Mouse (Mus musculus): ENCODE measurements around the gene Ncapg2. TPM values are rescaled to one million over a fixed set of nuclear protein-coding genes. Genes with fewer than 3 reads are reported as not detected.
A peak's percentile ranks its signal among the peaks of the same experiment; 100 is the strongest.

Ncapg2 gene
- polyA plus RNA-seq, 1 experiment from 2014 or later, result 35.8 TPM

DNA sequence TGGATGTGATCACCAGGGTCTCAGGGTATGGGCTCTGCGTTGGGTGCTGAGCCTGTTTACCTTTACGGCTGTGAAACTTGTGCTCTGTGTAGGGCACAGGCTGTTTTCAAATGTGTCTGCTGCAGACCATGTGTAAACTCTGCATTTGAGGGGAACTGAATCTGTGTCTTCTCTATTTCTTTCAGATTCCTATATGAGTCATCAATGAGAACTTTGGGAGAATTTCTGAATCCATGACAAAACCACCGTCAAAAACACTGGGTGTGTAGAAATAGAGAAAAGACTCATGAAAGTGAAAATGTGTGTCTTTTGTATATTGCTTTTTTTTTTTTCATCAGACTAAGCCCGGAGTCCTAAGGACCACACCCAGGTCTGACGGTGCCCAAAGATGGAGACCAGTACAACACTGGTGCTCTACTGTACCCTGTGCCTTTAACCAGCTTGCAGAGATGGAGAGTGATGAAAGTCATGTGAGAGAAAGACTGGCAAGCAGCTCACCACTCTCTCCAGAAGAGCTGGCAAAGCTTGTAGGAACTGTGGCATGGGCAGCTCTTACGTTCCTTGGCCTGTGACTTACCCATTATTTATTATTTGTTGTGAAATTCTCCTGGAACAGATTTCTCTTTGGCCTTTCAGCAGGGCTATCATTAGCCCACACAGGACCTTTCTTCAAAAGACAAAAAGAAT, 55.3 kb downstream of the Ncapg2 start:
- H3K36me3 ChIP-seq, result 0 out of 2 replicates have a peak, but pooled peaks cover 12% of the 10 kb centered on the region
- H3K27ac ChIP-seq, result no peak overlapping the region
- no peaks in the 10 kb centered on the region for H3K4me1 ChIP-seq
- no peak overlapping the region for H3K9ac ChIP-seq
- H3K9me3 ChIP-seq, result no peaks in the 10 kb centered on the region
- H3K4me2 ChIP-seq, result no peak overlapping the region
- ATAC-seq (ENCODE audit: insufficient read depth, low FRiP score, low read depth), result no peak
- WGBS, result 88% methylated on average over 6 of the region's 6 CpGs
- no peaks in the 10 kb centered on the region for H3K27me3 ChIP-seq (replicated peaks)
- H3K4me3 ChIP-seq (replicated peaks), result no peak overlapping the region

DNA sequence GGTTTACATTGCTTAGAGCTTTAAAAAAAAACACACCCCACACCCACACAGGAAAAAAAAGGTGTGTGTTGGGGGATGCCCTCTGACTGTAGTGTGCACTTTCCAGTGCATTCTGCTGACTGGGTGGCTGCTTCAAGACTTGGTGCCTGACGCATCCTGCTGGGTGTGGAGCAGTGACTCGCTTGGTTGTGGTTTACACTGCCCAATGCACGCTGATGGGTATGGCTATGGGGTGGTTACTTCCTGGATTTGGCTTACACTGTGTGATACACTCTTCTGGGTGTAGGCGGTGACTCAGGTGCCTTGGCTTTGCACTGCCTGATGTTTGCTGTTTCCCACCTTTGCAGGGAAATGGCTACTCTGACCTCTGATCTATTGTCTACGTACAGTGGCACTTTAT, 61.8 kb downstream of the Ncapg2 start:
- WGBS, result 88% methylated on average over 5 of the region's 5 CpGs
- peak; percentile 76 for ATAC-seq (ENCODE audit: insufficient read depth, low FRiP score, low read depth)
- Histone ChIP-seq H3K4me1 (no peaks in the 10 kb centered on the region), H3K36me3 (no peaks in the 10 kb centered on the region), H3K9me3 (no peaks in the 10 kb centered on the region), H3K4me2 (no peak overlapping the region), H3K27ac (no peak overlapping the region), H3K9ac (no peak overlapping the region), H3K27me3 (replicated peaks) (no peaks in the 10 kb centered on the region), H3K4me3 (replicated peaks) (no peak overlapping the region)

DNA sequence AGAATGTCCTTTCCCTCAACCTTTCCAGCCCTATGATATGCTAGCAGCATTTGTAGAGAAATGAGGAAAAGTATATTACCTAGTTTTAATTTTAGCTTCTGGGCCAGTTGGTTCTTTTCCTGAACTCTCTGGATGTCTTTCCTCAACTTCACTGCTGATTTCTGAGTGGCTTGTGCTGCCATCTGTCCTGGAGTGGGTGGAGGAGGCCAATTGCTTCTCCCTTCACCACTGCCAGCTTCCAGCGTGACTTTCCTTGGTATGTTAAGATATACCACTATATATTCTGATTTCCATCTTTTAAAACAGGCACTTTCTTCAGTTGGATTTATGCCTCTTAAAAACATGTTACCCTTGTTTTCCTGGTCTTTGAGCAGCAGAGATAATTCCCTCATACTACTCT, 63.1 kb downstream of the Ncapg2 start:
- no peak overlapping the region for H3K9ac ChIP-seq
- no peak overlapping the region for H3K4me2 ChIP-seq
- WGBS, result 83% methylated on average over 1 of the region's 1 CpGs
- H3K9me3 ChIP-seq, result no peaks in the 10 kb centered on the region
- H3K4me1 ChIP-seq, result no peaks in the 10 kb centered on the region
- no peak overlapping the region for H3K27ac ChIP-seq
- no peak overlapping the region for H3K4me3 ChIP-seq (replicated peaks)
- H3K36me3 ChIP-seq, result no peaks in the 10 kb centered on the region
- no peaks in the 10 kb centered on the region for H3K27me3 ChIP-seq (replicated peaks)
- ATAC-seq (ENCODE audit: insufficient read depth, low FRiP score, low read depth), result no peak

DNA sequence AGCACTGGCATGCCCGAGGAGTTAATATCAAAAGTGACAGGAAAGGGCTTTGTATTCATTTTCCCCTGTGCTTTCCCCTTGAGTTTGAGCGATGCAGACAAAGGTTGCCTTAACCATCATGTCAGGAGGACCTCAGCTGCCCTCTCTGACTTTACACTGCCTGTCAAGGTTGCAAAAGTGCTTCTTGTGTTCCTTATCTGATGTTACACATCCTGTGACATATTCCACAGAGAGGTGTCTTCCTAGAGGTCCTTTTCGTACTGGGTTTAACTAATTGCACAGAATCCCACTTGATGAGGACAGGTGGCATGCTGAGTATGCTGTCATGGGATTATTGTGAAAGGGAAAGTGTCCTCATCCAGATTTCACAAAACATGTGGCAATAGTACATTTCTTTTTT, 63.9 kb downstream of the Ncapg2 start:
- Histone ChIP-seq H3K27me3 (replicated peaks) (no peaks in the 10 kb centered on the region), H3K36me3 (no peaks in the 10 kb centered on the region), H3K27ac (no peak overlapping the region), H3K4me3 (replicated peaks) (no peak overlapping the region), H3K9me3 (no peaks in the 10 kb centered on the region), H3K4me2 (no peak overlapping the region), H3K9ac (no peak overlapping the region), H3K4me1 (no peaks in the 10 kb centered on the region)
- 86% methylated on average over 3 of the region's 3 CpGs for WGBS
- ATAC-seq (ENCODE audit: insufficient read depth, low FRiP score, low read depth), result no peak

DNA sequence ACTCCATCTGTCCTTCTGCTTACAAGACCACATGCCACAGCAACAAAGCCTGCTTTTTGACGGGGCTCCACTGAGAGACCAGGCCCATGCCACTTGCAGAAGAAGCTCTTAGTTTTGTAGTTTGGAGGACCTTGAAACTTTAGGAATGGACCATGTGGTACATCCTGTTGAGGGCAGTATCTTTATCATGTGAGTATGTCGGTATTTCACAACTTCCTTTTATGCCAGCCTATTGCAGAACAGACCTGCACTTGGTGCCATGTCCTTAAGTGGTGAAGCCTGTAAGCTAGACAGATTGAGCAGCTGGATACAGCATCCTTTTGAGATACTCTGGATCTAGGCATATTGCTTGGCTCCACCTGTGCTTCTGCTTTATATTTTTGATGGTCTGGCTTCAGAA, 68.1 kb downstream of the Ncapg2 start:
- Histone ChIP-seq H3K27ac (no peak overlapping the region), H3K9ac (no peak overlapping the region), H3K4me3 (replicated peaks) (no peak overlapping the region), H3K4me2 (no peak overlapping the region), H3K4me1 (no peaks in the 10 kb centered on the region), H3K27me3 (replicated peaks) (no peaks in the 10 kb centered on the region), H3K36me3 (no peaks in the 10 kb centered on the region), H3K9me3 (no peaks in the 10 kb centered on the region)
- WGBS, result 72% methylated on average over 2 of the region's 2 CpGs
- no peak for ATAC-seq (ENCODE audit: insufficient read depth, low FRiP score, low read depth)

DNA sequence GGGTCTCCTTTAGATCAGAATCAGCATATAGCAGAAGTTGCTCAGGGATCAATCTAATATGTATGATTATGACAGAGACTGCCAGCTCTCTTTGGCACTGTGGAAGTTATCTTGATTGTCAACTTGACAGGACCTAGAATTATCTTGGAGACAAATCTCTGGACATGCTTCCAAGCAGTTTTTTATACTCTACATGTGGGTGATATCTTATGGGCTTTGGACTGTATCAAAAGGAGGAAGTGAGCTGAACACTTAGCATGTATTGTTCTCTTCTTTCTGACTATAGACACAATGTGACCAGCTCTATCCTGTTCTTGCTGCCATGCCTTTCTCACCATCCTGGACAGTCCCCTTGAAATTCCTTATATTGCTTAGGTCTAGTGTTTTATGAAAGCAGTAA, 68.6 kb downstream of the Ncapg2 start:
- H3K27me3 ChIP-seq (replicated peaks), result no peaks in the 10 kb centered on the region
- no peak for ATAC-seq (ENCODE audit: insufficient read depth, low FRiP score, low read depth)
- H3K36me3 ChIP-seq, result no peaks in the 10 kb centered on the region
- no peak overlapping the region for H3K4me2 ChIP-seq
- no peak overlapping the region for H3K4me3 ChIP-seq (replicated peaks)
- no peak overlapping the region for H3K9ac ChIP-seq
- no peak overlapping the region for H3K27ac ChIP-seq
- no peaks in the 10 kb centered on the region for H3K9me3 ChIP-seq
- H3K4me1 ChIP-seq, result no peaks in the 10 kb centered on the region

DNA sequence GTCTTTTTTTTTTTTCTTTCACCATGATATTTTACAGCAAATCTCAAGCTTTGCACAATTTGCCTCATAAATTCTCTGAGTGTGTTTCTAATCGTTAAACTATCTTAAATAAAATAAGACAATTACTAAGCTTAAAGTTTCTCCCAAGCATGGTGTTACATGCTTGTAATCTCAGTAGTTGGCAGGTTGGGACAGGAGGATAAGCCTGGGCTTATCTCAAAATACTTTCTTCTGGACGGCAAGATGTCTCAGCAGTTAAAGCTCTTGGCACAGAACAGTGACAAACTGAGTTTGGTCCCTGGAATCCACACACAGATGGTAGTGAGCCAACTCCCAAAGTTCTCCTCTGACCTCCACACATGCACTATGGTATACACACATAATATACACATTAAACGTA, 69.5 kb downstream of the Ncapg2 start:
- ATAC-seq (ENCODE audit: insufficient read depth, low FRiP score, low read depth), result no peak
- H3K9me3 ChIP-seq, result no peaks in the 10 kb centered on the region
- H3K4me2 ChIP-seq, result no peak overlapping the region
- no peak overlapping the region for H3K9ac ChIP-seq
- H3K27ac ChIP-seq, result no peak overlapping the region
- no peaks in the 10 kb centered on the region for H3K27me3 ChIP-seq (replicated peaks)
- H3K36me3 ChIP-seq, result no peaks in the 10 kb centered on the region
- H3K4me3 ChIP-seq (replicated peaks), result no peak overlapping the region
- 55% methylated on average over 3 of the region's 3 CpGs for WGBS
- H3K4me1 ChIP-seq, result no peaks in the 10 kb centered on the region

DNA sequence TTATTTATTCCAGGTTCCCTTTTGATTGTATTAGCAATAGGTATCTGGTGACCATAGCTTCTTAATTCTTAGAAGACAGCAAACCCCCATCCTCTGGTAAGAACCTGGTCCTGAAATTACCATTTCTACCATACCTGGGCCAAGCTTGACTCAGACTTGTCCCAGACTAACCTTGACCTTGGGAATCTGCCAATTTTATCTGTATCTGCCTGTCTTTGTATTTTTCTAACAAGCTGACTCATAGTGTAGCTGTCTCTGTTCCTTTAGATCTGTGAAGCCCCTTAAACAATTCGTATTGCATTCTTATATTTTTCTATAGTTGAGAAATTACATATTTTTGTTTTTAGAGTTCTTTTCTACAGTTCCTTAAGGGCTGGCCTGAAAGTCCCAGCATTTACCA, 73.6 kb downstream of the Ncapg2 start:
- ATAC-seq (ENCODE audit: insufficient read depth, low FRiP score, low read depth), result no peak

DNA sequence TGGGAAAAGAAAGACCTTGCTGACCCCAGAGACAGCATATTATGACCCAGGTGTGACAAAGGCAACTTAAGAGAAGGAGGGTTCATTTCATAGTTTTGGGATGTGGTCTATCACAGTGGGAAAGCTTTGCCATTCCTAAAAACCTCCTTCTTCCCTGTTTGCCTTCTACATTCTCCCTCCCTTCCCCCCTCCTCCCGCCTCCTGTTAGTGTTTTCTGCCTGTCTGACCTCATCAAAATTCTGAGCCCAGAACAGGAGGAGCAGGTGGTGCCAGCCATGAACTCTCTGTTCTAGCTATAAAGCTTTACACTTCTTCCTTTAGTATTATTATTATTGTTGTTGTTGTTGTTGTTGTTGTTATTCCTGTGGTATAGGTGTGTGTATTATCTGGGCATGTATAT, 76.7 kb downstream of the Ncapg2 start:
- H3K4me2 ChIP-seq, result no peak overlapping the region
- no peaks in the 10 kb centered on the region for H3K9me3 ChIP-seq
- no peak overlapping the region for H3K9ac ChIP-seq
- H3K4me1 ChIP-seq, result 0 out of 2 replicates have a peak, but pooled peaks cover 9% of the 10 kb centered on the region
- H3K36me3 ChIP-seq, result no peaks in the 10 kb centered on the region
- no peak overlapping the region for H3K27ac ChIP-seq
- peaks cover 7% of the 10 kb centered on the region; the same call in 1 of the 2 replicates for H3K27me3 ChIP-seq (replicated peaks)
- no peak overlapping the region for H3K4me3 ChIP-seq (replicated peaks)
- no peak for ATAC-seq (ENCODE audit: insufficient read depth, low FRiP score, low read depth)
- WGBS, result 67% methylated on average over 1 of the region's 1 CpGs

More for the DNA sequence above, 73.6 kb downstream of the Ncapg2 start:
- Histone ChIP-seq H3K4me1 (no peaks in the 10 kb centered on the region), H3K27ac (no peak overlapping the region), H3K9ac (no peak overlapping the region), H3K9me3 (no peaks in the 10 kb centered on the region), H3K36me3 (no peaks in the 10 kb centered on the region), H3K4me3 (replicated peaks) (no peak overlapping the region), H3K4me2 (no peak overlapping the region), H3K27me3 (replicated peaks) (no peaks in the 10 kb centered on the region)
- 54% methylated on average over 1 of the region's 1 CpGs for WGBS

DNA sequence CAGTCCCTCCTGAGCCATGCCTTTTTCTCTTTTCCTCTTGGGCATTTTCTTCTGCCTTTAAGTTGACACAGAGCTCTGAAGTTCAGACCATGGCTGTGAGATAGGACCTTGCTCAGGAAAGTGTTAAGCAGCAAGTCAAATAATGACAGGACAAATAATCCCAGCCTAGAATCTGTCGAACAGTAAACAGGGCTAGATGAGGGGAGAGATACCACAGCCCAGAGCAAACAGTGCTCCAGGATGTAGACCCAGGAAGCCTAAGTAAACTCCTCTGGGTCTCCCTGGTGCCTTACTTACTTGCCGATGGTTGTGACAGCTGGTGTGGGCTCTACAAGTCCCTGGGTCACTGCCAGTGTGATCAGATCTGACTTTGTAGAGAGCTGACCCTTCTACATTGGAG, 78.4 kb downstream of the Ncapg2 start:
- peak; percentile 82 for ATAC-seq (ENCODE audit: insufficient read depth, low FRiP score, low read depth)
- Histone ChIP-seq H3K4me1 (0 out of 2 replicates have a peak, but pooled peaks cover 9% of the 10 kb centered on the region), H3K4me2 (no peak overlapping the region), H3K36me3 (no peaks in the 10 kb centered on the region), H3K4me3 (replicated peaks) (no peak overlapping the region), H3K9ac (no peak overlapping the region), H3K27ac (peak overlapping the region; percentile 70), H3K9me3 (no peaks in the 10 kb centered on the region), H3K27me3 (replicated peaks) (peaks cover 7% of the 10 kb centered on the region; the same call in 1 of the 2 replicates)
- WGBS, result 38% methylated on average over 2 of the region's 2 CpGs

DNA sequence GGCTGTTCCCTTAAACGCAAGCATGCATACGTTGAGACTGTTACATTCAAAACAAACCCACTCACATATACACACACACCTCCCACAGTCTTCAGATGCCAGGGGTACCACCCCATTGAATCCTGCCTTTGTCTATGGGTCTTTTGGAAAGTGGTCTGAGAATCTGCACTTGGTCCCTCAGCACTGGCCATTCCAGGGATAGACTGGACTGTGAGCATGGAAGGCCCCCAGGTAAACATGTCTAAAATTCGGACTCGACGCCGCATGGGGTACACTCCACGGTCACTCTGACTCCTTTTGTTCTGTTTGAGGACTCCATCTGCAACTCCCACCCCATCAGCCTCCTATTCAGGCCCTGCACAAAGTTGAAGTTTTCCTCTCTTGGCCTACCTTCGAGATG, 79.8 kb downstream of the Ncapg2 start:
- Histone ChIP-seq H3K9ac (no peak overlapping the region), H3K36me3 (no peaks in the 10 kb centered on the region), H3K27me3 (replicated peaks) (peaks cover 7% of the 10 kb centered on the region; the same call in 1 of the 2 replicates), H3K4me2 (peak overlapping the region; percentile 99), H3K4me1 (0 out of 2 replicates have a peak, but pooled peaks cover 9% of the 10 kb centered on the region), H3K4me3 (replicated peaks) (peak overlapping the region; percentile 62), H3K9me3 (no peaks in the 10 kb centered on the region), H3K27ac (0 out of 2 replicates have a peak overlapping the region, but pooled peaks have one; percentile 64)
- no peak for ATAC-seq (ENCODE audit: insufficient read depth, low FRiP score, low read depth)
- WGBS, result 72% methylated on average over 8 of the region's 8 CpGs

DNA sequence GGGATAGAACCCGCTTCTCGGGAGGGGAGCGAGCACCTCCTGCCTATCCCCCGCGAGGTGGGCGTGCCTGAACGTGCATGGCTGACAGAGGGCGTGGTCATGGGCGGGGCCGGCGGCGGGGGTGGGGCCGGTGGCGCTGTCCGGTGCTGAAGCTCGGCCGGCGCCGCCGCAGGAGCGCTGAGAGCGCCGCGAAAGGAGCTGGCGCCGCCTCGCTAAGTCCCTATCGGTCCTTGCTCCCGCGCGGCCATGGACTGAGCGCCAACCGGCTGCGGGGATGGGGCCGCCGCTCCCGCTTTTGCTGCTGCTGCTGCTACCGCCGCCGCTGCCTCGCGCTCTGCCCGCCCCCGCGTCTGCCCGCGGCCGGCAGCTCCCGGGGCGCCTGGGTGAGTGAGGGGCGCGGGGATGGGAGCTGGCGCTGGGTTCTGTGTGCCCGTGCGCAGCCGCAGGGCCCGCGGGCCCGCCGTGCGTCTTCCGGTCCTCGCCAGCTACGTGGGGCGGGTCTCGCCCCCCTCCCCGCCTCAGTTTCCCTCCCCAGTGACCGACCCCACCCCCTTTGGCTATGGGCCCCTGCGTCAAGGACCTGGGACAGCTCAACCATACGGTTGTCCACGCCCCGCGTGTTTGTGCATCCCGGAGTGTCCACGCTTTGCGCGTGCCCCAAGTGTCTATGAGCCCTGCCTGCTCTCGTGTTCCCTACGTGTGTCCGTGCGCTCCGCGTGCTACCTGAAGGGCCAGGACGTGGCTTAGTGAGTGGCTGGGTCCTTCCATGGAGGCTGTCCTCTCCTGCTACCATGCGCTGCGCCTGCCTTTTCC, 80.6 kb downstream of the Ncapg2 start, which contains the start of gene Ptprn2:
TSS of gene Ptprn2 (plus strand) at position 130 of the 813 bp plus-strand sequence.
- Histone ChIP-seq H3K9ac (no peak within 1 kb of the TSS), H3K36me3 (no peaks in the 10 kb centered on the region), H3K27me3 (replicated peaks) (peaks cover 7% of the 10 kb centered on the region; the same call in 1 of the 2 replicates), H3K9me3 (no peaks in the 10 kb centered on the region), H3K27ac (peak within 1 kb of the TSS; percentile 64; the same call in 1 of the 2 replicates), H3K4me2 (peak within 1 kb of the TSS; percentile 99), H3K4me3 (replicated peaks) (peak within 1 kb of the TSS; percentile 62), H3K4me1 (0 out of 2 replicates have a peak, but pooled peaks cover 9% of the 10 kb centered on the region)
- peak; percentile 86 for ATAC-seq (ENCODE audit: insufficient read depth, low FRiP score, low read depth)
- WGBS, result under 1% methylated on average over 73 of the region's 86 CpGs
